Mouse (Mus musculus) limb, embryonic 10.5 days (tissue): ENCODE data around the gene Filip1l. TPM values are rescaled to one million over a fixed set of nuclear protein-coding genes. Genes with fewer than 3 reads are reported as not detected.
A peak's percentile ranks its signal among the peaks of the same experiment; 100 is the strongest.

Experiments
- DNase-seq: peaks from one replicate; pipeline ENCODE4 v3.0.0-alpha.2; 2017; ENCODE audit warnings: low spot score
- H3K27ac ChIP-seq: fragments of 300-500 bp; sonication (generic); 2 replicates; pipeline ENCODE4 v1.5.1; 2016; ENCODE audit warnings: mild to moderate bottlenecking
- H3K27me3 ChIP-seq: fragments of 300-500 bp; sonication (generic); 2 replicates; pipeline ENCODE4 v1.6.1; 2016; ENCODE audit warnings: low read depth, mild to moderate bottlenecking; ENCODE audit not compliant: poor library complexity, severe bottlenecking
- H3K36me3 ChIP-seq: fragments of 300-500 bp; sonication (generic); 2 replicates; pipeline ENCODE4 v1.6.1; 2016; ENCODE audit warnings: mild to moderate bottlenecking, moderate library complexity
- H3K4me1 ChIP-seq: fragments of 300-500 bp; sonication (generic); 2 replicates; pipeline ENCODE4 v1.6.1; 2016
- H3K4me3 ChIP-seq: fragments of 300-500 bp; sonication (generic); 2 replicates; pipeline ENCODE4 v1.5.1; 2016; ENCODE audit warnings: mild to moderate bottlenecking, moderate library complexity
- H3K9me3 ChIP-seq: fragments of 300-500 bp; sonication (generic); replicated peaks from 2 replicates; pipeline ENCODE4 v1.6.1; 2016; ENCODE audit warnings: mild to moderate bottlenecking
- WGBS: fragments of 180-500 bp; shearing (Covaris S2); methylation state at CpG from one replicate; pipeline ENCODE4 v1.1.7; 2016; 5-methylcytosine and 5-hydroxymethylcytosine counted together
- polyA plus RNA-seq: library from polyadenylated mRNA; unstranded; fragments of >200 nt; fragmentation: Nextera tagmentation; extraction: Ambion mirVana; gene quantifications from 2 replicates; pipeline ENCODE4 v1.2.1, GENCODE M21; 2016

Gene Filip1l
- polyA plus RNA-seq, 1 experiment from 2014 or later = 14.4 TPM

GRCm38 (mm10) chr16:57513562-57513961 is 160.7 kb downstream of the Filip1l start:
- Histone ChIP-seq H3K4me1 (0 out of 2 replicates have a peak, but pooled peaks cover 3% of the 10 kb centered on the region), H3K27ac (no peak overlapping the region), H3K9me3 (no peaks in the 10 kb centered on the region), H3K27me3 (no peaks in the 10 kb centered on the region), H3K4me3 (no peak overlapping the region), H3K36me3 (no peaks in the 10 kb centered on the region)
- 87% methylated on average over 7 of the region's 7 CpGs for WGBS
- peak; percentile 24 for DNase-seq

DNA sequence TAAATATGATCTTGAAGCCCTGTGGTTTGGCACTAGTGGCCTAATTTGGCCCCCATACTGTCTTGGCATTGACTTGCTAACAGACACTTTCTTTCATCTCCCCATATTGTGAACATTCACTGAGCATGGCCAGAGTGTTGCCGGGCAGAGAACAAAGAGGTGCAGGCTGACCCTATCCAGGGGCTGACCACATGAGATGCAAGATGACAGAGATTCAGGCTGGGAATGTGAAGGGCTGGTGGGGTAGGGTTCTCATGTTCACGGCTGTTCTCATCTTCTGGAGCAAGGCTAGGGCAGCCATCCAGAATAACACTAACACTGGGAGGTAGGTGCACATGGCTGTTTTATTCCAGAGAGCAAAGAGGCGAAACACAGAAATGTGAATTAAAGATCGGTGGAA is 161.5 kb downstream of the Filip1l start:
- DNase-seq = no peak
- Histone ChIP-seq H3K4me3 (no peak overlapping the region), H3K27me3 (no peaks in the 10 kb centered on the region), H3K36me3 (no peaks in the 10 kb centered on the region), H3K9me3 (no peaks in the 10 kb centered on the region), H3K4me1 (0 out of 2 replicates have a peak, but pooled peaks cover 3% of the 10 kb centered on the region), H3K27ac (no peak overlapping the region)
- WGBS = 81% methylated on average over 4 of the region's 4 CpGs

- H3K36me3 ChIP-seq = no peaks in the 10 kb centered on the region
- 88% methylated on average over 10 of the region's 10 CpGs for WGBS
- no peak overlapping the region for H3K27ac ChIP-seq
- H3K27me3 ChIP-seq = no peaks in the 10 kb centered on the region
- H3K4me1 ChIP-seq = 0 out of 2 replicates have a peak, but pooled peaks cover 3% of the 10 kb centered on the region
- no peak overlapping the region for H3K4me3 ChIP-seq
- DNase-seq = peak; percentile 24
- H3K9me3 ChIP-seq = no peaks in the 10 kb centered on the region
These were observed 162.7 kb downstream of the Filip1l start for GRCm38 (mm10) chr16:57515636-57516035.

- H3K4me1 ChIP-seq = peaks cover 18% of the 10 kb centered on the region
- no peak for DNase-seq
- no peaks in the 10 kb centered on the region for H3K36me3 ChIP-seq
- H3K27me3 ChIP-seq = no peaks in the 10 kb centered on the region
- no peak overlapping the region for H3K27ac ChIP-seq
- 89% methylated on average over 5 of the region's 5 CpGs for WGBS
- no peak overlapping the region for H3K4me3 ChIP-seq
- H3K9me3 ChIP-seq = no peaks in the 10 kb centered on the region
These were observed 172.2 kb downstream of the Filip1l start for GRCm38 (mm10) chr16:57525046-57525445.

DNA sequence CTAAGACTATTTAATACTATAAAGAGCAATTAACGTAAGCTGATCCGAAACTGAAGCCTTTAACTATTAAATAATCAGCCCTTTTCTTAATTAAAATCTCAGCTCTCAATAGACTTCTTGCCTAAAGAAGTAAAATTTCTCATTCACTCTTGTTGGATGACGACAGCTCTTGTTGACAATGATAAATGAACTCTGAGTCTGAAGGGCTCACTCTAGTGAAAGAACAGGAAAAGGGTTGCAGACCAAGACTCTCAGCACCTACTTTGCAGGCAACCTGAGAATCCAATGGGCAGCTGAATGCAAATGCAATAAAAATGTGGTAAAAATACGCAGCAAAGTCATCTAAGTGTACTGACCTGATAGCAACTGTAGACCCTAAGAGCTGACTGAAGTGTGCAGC is 172.6 kb downstream of the Filip1l start:
- Histone ChIP-seq H3K4me3 (no peak overlapping the region), H3K4me1 (peaks cover 22% of the 10 kb centered on the region), H3K27me3 (no peaks in the 10 kb centered on the region), H3K27ac (no peak overlapping the region), H3K36me3 (no peaks in the 10 kb centered on the region), H3K9me3 (no peaks in the 10 kb centered on the region)
- WGBS = 70% methylated on average over 4 of the region's 4 CpGs
- DNase-seq = no peak

DNA sequence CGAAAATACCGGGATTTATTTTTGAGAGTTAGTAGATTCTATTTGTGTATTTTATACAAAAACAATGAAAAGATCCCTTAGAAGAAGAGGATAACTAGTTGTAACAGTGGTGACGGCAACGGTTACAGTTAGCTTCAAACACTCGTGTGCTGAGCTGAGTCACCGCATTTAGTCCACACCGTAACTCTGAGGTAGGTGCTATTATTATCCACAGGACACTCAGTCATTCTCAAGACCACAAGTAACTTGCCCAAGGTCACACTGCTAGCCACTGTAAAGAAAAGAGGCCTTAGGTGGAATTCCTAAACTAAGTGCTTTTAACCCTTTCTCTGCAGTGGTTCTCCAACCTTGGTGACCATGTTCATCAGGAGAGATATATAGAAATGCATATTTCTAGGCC is 174.0 kb downstream of the Filip1l start:
- Histone ChIP-seq H3K9me3 (no peaks in the 10 kb centered on the region), H3K27ac (no peak overlapping the region), H3K4me3 (no peak overlapping the region), H3K4me1 (peaks cover 33% of the 10 kb centered on the region), H3K27me3 (no peaks in the 10 kb centered on the region), H3K36me3 (no peaks in the 10 kb centered on the region)
- DNase-seq = no peak
- WGBS = 94% methylated on average over 7 of the region's 7 CpGs

- no peaks in the 10 kb centered on the region for H3K27me3 ChIP-seq
- peaks cover 42% of the 10 kb centered on the region for H3K4me1 ChIP-seq
- no peaks in the 10 kb centered on the region for H3K9me3 ChIP-seq
These were observed 175.6 kb downstream of the Filip1l start for GRCm38 (mm10) chr16:57528457-57528856.

DNA sequence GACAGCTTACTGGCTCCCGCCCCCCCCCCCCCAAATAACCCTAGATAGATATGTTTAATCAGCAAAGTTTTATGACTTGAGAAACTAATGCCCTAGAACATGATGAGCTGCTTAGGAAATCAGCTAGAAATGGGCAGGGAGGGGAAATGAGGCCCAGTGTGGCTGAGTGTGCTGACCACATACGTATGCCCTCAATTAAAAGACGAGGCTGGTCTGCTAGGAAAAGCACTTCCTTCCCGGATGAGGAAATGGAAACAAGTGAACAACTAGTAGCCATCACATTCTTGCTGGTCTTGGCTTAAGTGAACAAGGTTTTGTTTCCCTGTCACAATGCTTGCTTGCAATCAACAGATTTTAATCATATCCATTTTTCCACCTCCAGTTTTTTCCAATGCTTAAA is 177.7 kb downstream of the Filip1l start:
- Histone ChIP-seq H3K36me3 (no peaks in the 10 kb centered on the region), H3K27ac (no peak overlapping the region), H3K4me1 (peaks cover 46% of the 10 kb centered on the region), H3K4me3 (no peak overlapping the region), H3K9me3 (no peaks in the 10 kb centered on the region), H3K27me3 (no peaks in the 10 kb centered on the region)
- no peak for DNase-seq
- 58% methylated on average over 4 of the region's 4 CpGs for WGBS

More at GRCm38 (mm10) chr16:57528457-57528856, 175.6 kb downstream of the Filip1l start:
- no peak for DNase-seq
- no peak overlapping the region for H3K27ac ChIP-seq
- H3K36me3 ChIP-seq = no peaks in the 10 kb centered on the region
- WGBS = 87% methylated on average over 4 of the region's 4 CpGs
- H3K4me3 ChIP-seq = no peak overlapping the region

DNA sequence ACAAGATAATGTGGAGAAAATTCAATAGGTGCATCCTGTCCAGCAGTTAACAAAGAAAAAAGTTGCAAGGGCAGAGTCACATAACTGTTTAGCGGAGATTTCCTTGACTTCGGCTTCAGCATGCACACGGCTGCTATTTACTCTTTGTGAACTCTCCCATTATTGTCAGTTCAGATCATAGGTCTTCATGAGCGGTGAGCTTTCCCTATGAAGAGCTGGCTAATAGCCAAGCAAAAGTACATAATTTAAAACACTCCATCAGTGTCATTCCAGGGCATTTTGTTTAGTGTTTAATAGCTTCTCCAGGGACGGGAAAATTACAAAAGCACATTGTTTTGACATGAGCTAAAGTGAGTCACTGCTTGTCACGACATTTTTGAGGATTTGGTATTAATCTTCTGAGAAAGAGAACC is 179.2 kb downstream of the Filip1l start:
- peaks cover 44% of the 10 kb centered on the region for H3K4me1 ChIP-seq
- 0 out of 2 replicates have a peak overlapping the region, but pooled peaks have one; percentile 25 for H3K27ac ChIP-seq
- H3K9me3 ChIP-seq = no peaks in the 10 kb centered on the region
- DNase-seq = no peak
- H3K4me3 ChIP-seq = no peak overlapping the region
- 45% methylated on average over 6 of the region's 6 CpGs for WGBS
- H3K36me3 ChIP-seq = no peaks in the 10 kb centered on the region
- H3K27me3 ChIP-seq = no peaks in the 10 kb centered on the region

GRCm38 (mm10) chr16:57534365-57534764 is 181.5 kb downstream of the Filip1l start:
- Histone ChIP-seq H3K9me3 (no peaks in the 10 kb centered on the region), H3K27me3 (no peaks in the 10 kb centered on the region), H3K36me3 (no peaks in the 10 kb centered on the region), H3K27ac (no peak overlapping the region), H3K4me1 (peaks cover 44% of the 10 kb centered on the region), H3K4me3 (no peak overlapping the region)
- no peak for DNase-seq
- WGBS = 93% methylated on average over 1 of the region's 1 CpGs

- peaks cover 41% of the 10 kb centered on the region for H3K4me1 ChIP-seq
- H3K27ac ChIP-seq = no peak overlapping the region
- no peaks in the 10 kb centered on the region for H3K27me3 ChIP-seq
- H3K36me3 ChIP-seq = no peaks in the 10 kb centered on the region
- no peak overlapping the region for H3K4me3 ChIP-seq
- no peak for DNase-seq
- 89% methylated on average over 1 of the region's 1 CpGs for WGBS
- H3K9me3 ChIP-seq = no peaks in the 10 kb centered on the region
These were observed 181.9 kb downstream of the Filip1l start for GRCm38 (mm10) chr16:57534811-57535210.

- Histone ChIP-seq H3K4me1 (peaks cover 28% of the 10 kb centered on the region), H3K27ac (no peak overlapping the region), H3K4me3 (no peak overlapping the region), H3K36me3 (no peaks in the 10 kb centered on the region), H3K27me3 (no peaks in the 10 kb centered on the region), H3K9me3 (no peaks in the 10 kb centered on the region)
- no peak for DNase-seq
- 80% methylated on average over 7 of the region's 7 CpGs for WGBS
These were observed 183.6 kb downstream of the Filip1l start for GRCm38 (mm10) chr16:57536511-57536910.

DNA sequence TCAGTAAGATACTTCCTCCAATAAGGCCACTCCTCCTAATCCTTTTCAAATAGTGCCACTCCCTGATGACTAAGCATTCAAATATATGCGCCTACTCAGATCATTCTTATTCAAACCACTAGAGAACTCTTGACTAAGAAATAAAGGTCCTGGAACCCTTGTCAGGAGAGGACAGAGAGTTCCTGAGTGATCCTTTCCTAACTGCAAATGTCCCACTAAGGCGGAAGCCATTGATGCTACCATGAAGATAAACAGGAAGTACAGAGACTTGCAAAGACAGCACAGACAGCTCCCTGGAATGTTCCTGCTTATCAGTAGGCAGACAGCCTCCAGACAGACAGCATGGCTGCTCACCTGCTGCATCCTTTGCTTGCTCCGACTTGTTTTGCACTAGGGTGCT is 190.3 kb downstream of the Filip1l start:
- Histone ChIP-seq H3K9me3 (no peaks in the 10 kb centered on the region), H3K27ac (no peak overlapping the region), H3K27me3 (no peaks in the 10 kb centered on the region), H3K4me3 (no peak overlapping the region), H3K4me1 (peaks cover 3% of the 10 kb centered on the region; the same call in 1 of the 2 replicates), H3K36me3 (no peaks in the 10 kb centered on the region)
- 97% methylated on average over 3 of the region's 3 CpGs for WGBS
- no peak for DNase-seq

GRCm38 (mm10) chr16:57544441-57544840 is 191.5 kb downstream of the Filip1l start:
- Histone ChIP-seq H3K27ac (no peak overlapping the region), H3K27me3 (no peaks in the 10 kb centered on the region), H3K4me1 (peaks cover 8% of the 10 kb centered on the region), H3K36me3 (no peaks in the 10 kb centered on the region), H3K9me3 (no peaks in the 10 kb centered on the region), H3K4me3 (no peak overlapping the region)
- 90% methylated on average over 8 of the region's 8 CpGs for whole genome bisulfite sequencing
- DNase-seq = no peak
